Mouse (Mus musculus) heart, embryonic 10.5 days (tissue): Measurements from ENCODE around the gene Cep104. TPM values are rescaled to one million over a fixed set of nuclear protein-coding genes. Genes with fewer than 3 reads are reported as not detected.

Experiments used
- polyA plus RNA-seq: library from polyadenylated mRNA; unstranded; fragments of >200 nt; fragmentation: Nextera tagmentation; extraction: Ambion mirVana; gene quantifications from 2 replicates; pipeline ENCODE4 v1.2.1, GENCODE M21; 2016

Cep104 gene
- polyA plus RNA-seq, 1 experiment from 2014 or later = 15.8 TPM

Other genes starting within 250 kb of the Cep104 start
- gene A430005L14Rik, start 18.0 kb upstream of the Cep104 start, polyA plus RNA-seq = 65.1 and 85.6 TPM in 2 replicates
- 7.8 and 9.3 TPM in 2 replicates for gene Dffb, start 68 bp upstream of the Cep104 start, polyA plus RNA-seq
- 18.5 and 27.0 TPM in 2 replicates for gene Lrrc47, start 36.5 kb downstream of the Cep104 start, polyA plus RNA-seq
- 120 and 132 TPM in 2 replicates for gene Smim1, start 51.0 kb downstream of the Cep104 start, polyA plus RNA-seq
- not detected in 2 replicates for gene Ccdc27, start 67.5 kb downstream of the Cep104 start, polyA plus RNA-seq
- 0.09 TPM in 1 of 2 replicates, not detected in the other for gene Trp73, start 165.0 kb downstream of the Cep104 start, polyA plus RNA-seq
- gene Wrap73, start 167.2 kb downstream of the Cep104 start, polyA plus RNA-seq = 27.7 and 33.2 TPM in 2 replicates
- 125 and 140 TPM in 2 replicates for gene Tprgl, start 185.5 kb downstream of the Cep104 start, polyA plus RNA-seq
- gene Megf6, start 195.5 kb downstream of the Cep104 start, polyA plus RNA-seq = 8.7 and 13.5 TPM in 2 replicates